Mouse (Mus musculus): ENCODE measurements around the gene Ubash3a.

Ubash3a gene

GRCm38 (mm10) chr17:31222810-31223310 is 15.2 kb downstream of the Ubash3a start:
- no peak for DNase-seq

- no peak for DNase-seq
Measured at GRCm38 (mm10) chr17:31223835-31224234, 16.2 kb downstream of the Ubash3a start.

GRCm38 (mm10) chr17:31224591-31224990 is 16.9 kb downstream of the Ubash3a start:
- no peak for DNase-seq

- no peak for DNase-seq
Measured at GRCm38 (mm10) chr17:31226368-31226767, 18.7 kb downstream of the Ubash3a start.

- DNase-seq = no peak
Measured at GRCm38 (mm10) chr17:31226931-31227330, 19.3 kb downstream of the Ubash3a start.

GRCm38 (mm10) chr17:31231780-31232179 is 24.1 kb downstream of the Ubash3a start:
- DNase-seq = no peak

GRCm38 (mm10) chr17:31232251-31233010 is 24.8 kb downstream of the Ubash3a start:
- no peak for DNase-seq

GRCm38 (mm10) chr17:31235915-31236314 is 28.2 kb downstream of the Ubash3a start:
- no peak for DNase-seq

GRCm38 (mm10) chr17:31238234-31239020 is 30.8 kb downstream of the Ubash3a start:
- no peak for DNase-seq

GRCm38 (mm10) chr17:31241156-31241555 is 33.5 kb downstream of the Ubash3a start:
- DNase-seq = no peak

GRCm38 (mm10) chr17:31242764-31243163 is 35.1 kb downstream of the Ubash3a start:
- no peak for DNase-seq

- no peak for DNase-seq
Measured at GRCm38 (mm10) chr17:31245321-31245720, 37.6 kb downstream of the Ubash3a start.

GRCm38 (mm10) chr17:31247144-31247543 is 39.5 kb downstream of the Ubash3a start:
- DNase-seq = no peak

- no peak for DNase-seq
Measured at GRCm38 (mm10) chr17:31253951-31254350, 46.3 kb downstream of the Ubash3a start.

- DNase-seq = peak; percentile 69
Measured at GRCm38 (mm10) chr17:31254463-31254931, 46.8 kb downstream of the Ubash3a start.

GRCm38 (mm10) chr17:31257149-31257548 is 49.5 kb downstream of the Ubash3a start:
- no peak for DNase-seq

- DNase-seq = no peak
Measured at GRCm38 (mm10) chr17:31257898-31258297, 50.2 kb downstream of the Ubash3a start.

- no peak for DNase-seq
Measured at GRCm38 (mm10) chr17:31258310-31258865, 50.7 kb downstream of the Ubash3a start.

GRCm38 (mm10) chr17:31259145-31259544 is 51.5 kb downstream of the Ubash3a start:
- no peak for DNase-seq

GRCm38 (mm10) chr17:31259825-31260224 is 52.2 kb downstream of the Ubash3a start:
- no peak for DNase-seq

GRCm38 (mm10) chr17:31260430-31260829 is 52.8 kb downstream of the Ubash3a start:
- peak; percentile 38 for DNase-seq

- no peak for DNase-seq
Measured at GRCm38 (mm10) chr17:31261352-31261751, 53.7 kb downstream of the Ubash3a start.

- no peak for DNase-seq
Measured at GRCm38 (mm10) chr17:31262715-31263114, 55.0 kb downstream of the Ubash3a start.
